Mouse (Mus musculus) MEL (cell line): ENCODE results near the gene Uqcc3. TPM values are rescaled to one million over a fixed set of nuclear protein-coding genes. Genes with fewer than 3 reads are reported as not detected.

ENCODE experiments used
- DNase-seq: peaks from one replicate; pipeline ENCODE4 v3.0.0; 2011; ENCODE audit warnings: low read depth, low spot score
- H3K27ac ChIP-seq: 2 replicates; pipeline ENCODE4 v1.5.1; 2012; ENCODE audit warnings: low read depth, mild to moderate bottlenecking, control low read depth, low read length, moderate library complexity; ENCODE audit not compliant: control insufficient read depth
- H3K27me3 ChIP-seq, 2 experiments: fragments of 150-350 bp in 1 of 2; sonication (generic) in 1 of 2; 2 replicates each; pipeline ENCODE4 v1.6.1; 2012; ENCODE audit warnings: low read length in 2 of 2, mild to moderate bottlenecking in 2 of 2, improper control_type of control experiment in 1 of 2, moderate library complexity in 1 of 2; ENCODE audit not compliant: insufficient read depth in 2 of 2, control insufficient read depth in 1 of 2
- H3K36me3 ChIP-seq, 2 experiments: 2 replicates each; pipeline ENCODE4 v1.6.1; 2012 to 2014; ENCODE audit warnings: low read length in 2 of 2, improper control_type of control experiment in 1 of 2, inconsistent platforms in 1 of 2, mild to moderate bottlenecking in 1 of 2; ENCODE audit not compliant: insufficient read depth in 2 of 2, control insufficient read depth in 1 of 2
- H3K4me1 ChIP-seq, 2 experiments: fragments of 150-350 bp in 1 of 2; sonication (generic) in 1 of 2; 2 replicates each; pipeline ENCODE4 v1.6.1; 2012; ENCODE audit warnings: low read length in 2 of 2, improper control_type of control experiment in 1 of 2, mild to moderate bottlenecking in 1 of 2; ENCODE audit not compliant: insufficient read depth in 2 of 2, control insufficient read depth in 1 of 2
- H3K4me3 ChIP-seq, 2 experiments: fragments of 150-350 bp in 1 of 2; sonication (generic) in 1 of 2; 2 replicates each; pipeline ENCODE4 v1.5.1; 2012; ENCODE audit warnings: low read depth in 2 of 2, low read length in 2 of 2, mild to moderate bottlenecking in 2 of 2, moderate library complexity in 2 of 2, control low read depth in 1 of 2, improper control_type of control experiment in 1 of 2; ENCODE audit not compliant: control insufficient read depth in 1 of 2, insufficient read depth in 1 of 2
- H3K79me2 ChIP-seq: 2 replicates; pipeline ENCODE4 v1.6.1; 2012; ENCODE audit warnings: mild to moderate bottlenecking, low read length, moderate library complexity; ENCODE audit not compliant: control insufficient read depth, poor library complexity, insufficient read depth
- H3K9ac ChIP-seq: 2 replicates; pipeline ENCODE4 v1.6.1; 2012; ENCODE audit warnings: low read depth, mild to moderate bottlenecking, control low read depth, low read length, moderate library complexity; ENCODE audit not compliant: control insufficient read depth, poor library complexity, severe bottlenecking
- H3K9me3 ChIP-seq: fragments of 150-350 bp; sonication (generic); replicated peaks from 2 replicates; pipeline ENCODE4 v1.6.1; 2012; ENCODE audit warnings: mild to moderate bottlenecking, low read length, improper control_type of control experiment, moderate library complexity; ENCODE audit not compliant: insufficient read depth
- CHD2 ChIP-seq: IDR thresholded peaks from 2 replicates; pipeline ENCODE4 v1.6.1; 2011; ENCODE audit warnings: low read length, improper control_type of control experiment
- E2F4 ChIP-seq: IDR thresholded peaks from 2 replicates; pipeline ENCODE4 v1.6.1; 2011; ENCODE audit warnings: low read depth, low read length, improper control_type of control experiment, borderline replicate concordance
- EP300 ChIP-seq, 2 experiments: IDR thresholded peaks; 2 replicates each; pipeline ENCODE4 v1.6.1; 2011; ENCODE audit warnings: improper control_type of control experiment in 2 of 2, low read length in 2 of 2, low read depth in 1 of 2, mild to moderate bottlenecking in 1 of 2
- ETS1 ChIP-seq: IDR thresholded peaks from 2 replicates; pipeline ENCODE4 v1.6.1; 2012; ENCODE audit warnings: low read depth, mild to moderate bottlenecking, inconsistent platforms, low read length, improper control_type of control experiment, moderate library complexity
- GATA1 ChIP-seq: IDR thresholded peaks from 2 replicates; pipeline ENCODE4 v1.6.1; 2011; ENCODE audit warnings: low read depth, low read length, improper control_type of control experiment
- MAZ ChIP-seq: IDR thresholded peaks from 2 replicates; pipeline ENCODE4 v1.6.1; 2012; ENCODE audit warnings: low read depth, mild to moderate bottlenecking, inconsistent platforms, low read length, improper control_type of control experiment
- MXI1 ChIP-seq: IDR thresholded peaks from 2 replicates; pipeline ENCODE4 v1.6.1; 2011; ENCODE audit warnings: mild to moderate bottlenecking, low read depth, low read length, improper control_type of control experiment
- MYB ChIP-seq: IDR thresholded peaks from 2 replicates; pipeline ENCODE4 v1.6.1; 2011; ENCODE audit warnings: mild to moderate bottlenecking, low read depth, low read length, improper control_type of control experiment
- MYC ChIP-seq: IDR thresholded peaks from 2 replicates; pipeline ENCODE4 v1.6.1; 2011; ENCODE audit warnings: low read depth, mild to moderate bottlenecking, low read length, improper control_type of control experiment, moderate library complexity
- NELFE ChIP-seq: IDR thresholded peaks from 2 replicates; pipeline ENCODE4 v1.6.1; 2011; ENCODE audit warnings: low read depth, low read length, improper control_type of control experiment
- POLR2AphosphoS2 ChIP-seq: IDR thresholded peaks from 2 replicates; pipeline ENCODE4 v1.6.1; 2011; ENCODE audit warnings: low read length, improper control_type of control experiment
- SMC3 ChIP-seq: IDR thresholded peaks from 2 replicates; pipeline ENCODE4 v1.6.1; 2011; ENCODE audit warnings: low read depth, low read length, improper control_type of control experiment
- TAL1 ChIP-seq: IDR thresholded peaks from 2 replicates; pipeline ENCODE4 v1.6.1; 2012; ENCODE audit warnings: mild to moderate bottlenecking, inconsistent platforms, low read length, moderate library complexity, mixed read lengths
- TCF12 ChIP-seq: IDR thresholded peaks from 2 replicates; pipeline ENCODE4 v1.6.1; 2014; ENCODE audit warnings: low read depth, mild to moderate bottlenecking, inconsistent platforms, low read length, improper control_type of control experiment, moderate library complexity
- USF2 ChIP-seq, 2 experiments: IDR thresholded peaks; 2 replicates each; pipeline ENCODE4 v1.6.1; 2011 to 2012; ENCODE audit warnings: improper control_type of control experiment in 2 of 2, low read length in 2 of 2, borderline replicate concordance in 1 of 2, inconsistent platforms in 1 of 2, low read depth in 1 of 2, mild to moderate bottlenecking in 1 of 2; ENCODE audit not compliant: insufficient read depth in 1 of 2
- ZC3H11A ChIP-seq: IDR thresholded peaks from 2 replicates; pipeline ENCODE4 v1.6.1; 2012; ENCODE audit warnings: low read depth, mild to moderate bottlenecking, inconsistent platforms, low read length, improper control_type of control experiment
- ZKSCAN1 ChIP-seq: IDR thresholded peaks from 2 replicates; pipeline ENCODE4 v1.6.1; 2012; ENCODE audit warnings: low read depth, mild to moderate bottlenecking, inconsistent platforms, low read length, improper control_type of control experiment, moderate library complexity
- ZNF384 ChIP-seq: IDR thresholded peaks from 2 replicates; pipeline ENCODE4 v1.6.1; 2012; ENCODE audit warnings: low read depth, mild to moderate bottlenecking, inconsistent platforms, low read length, improper control_type of control experiment
- polyA plus RNA-seq, 2 experiments: library from polyadenylated mRNA; stranded (reverse) in 1 of 2; unstranded in 1 of 2; fragments of >175 nt in 1 of 2; fragments of >200 nt in 1 of 2; gene quantifications; 2 replicates each; pipeline versions ENCODE4 v1.2.1 to v1.2.4; 2012; ENCODE audit warnings: low replicate concordance in 2 of 2, low read depth in 1 of 2; ENCODE audit not compliant: insufficient read length in 2 of 2, insufficient read depth in 1 of 2, missing spikeins in 1 of 2
- total RNA-seq: library from RNA; depleted of rRNA; stranded (reverse); fragments of 300-350 nt; gene quantifications from 2 replicates; pipeline ENCODE4 v1.2.3, GENCODE M21; 2012

Gene Uqcc3
- total and polyA plus RNA-seq, 3 experiments: 49.4 to 55.0 TPM; not detected in 1

DNA sequence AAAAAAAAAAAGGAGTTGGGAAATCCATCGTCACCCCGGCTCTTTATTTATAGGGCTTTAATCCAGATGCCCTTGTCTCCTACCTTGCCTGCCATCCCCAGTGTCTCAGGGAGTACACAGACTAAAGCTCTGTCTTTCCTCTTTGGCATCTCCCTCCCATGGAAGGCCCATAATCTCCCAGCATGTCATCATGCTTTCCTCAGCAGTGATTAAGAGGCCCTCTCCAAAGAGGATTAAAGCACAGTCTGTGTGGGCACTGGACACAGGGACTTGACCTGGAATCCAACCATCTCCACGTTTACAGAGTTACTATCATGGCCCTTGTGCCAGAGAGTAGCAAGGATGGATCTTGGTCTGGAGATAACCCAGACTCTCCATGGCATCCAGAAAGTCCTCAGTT is 2.9 kb upstream of the Uqcc3 start, which contains the start of the genes Lbhd1 and Gm49403:
Gene Lbhd1, plus strand, starts transcription at position 117 of the 400 bp plus-strand sequence.
Gene Gm49403, plus strand, starts transcription at position 315 of the 400 bp plus-strand sequence.
- H3K9ac ChIP-seq: no peak within 1 kb of the TSS

GRCm38 (mm10) chr19:8881034-8881392 is 290 bp upstream of the Uqcc3 start:
- DNase-seq: no peak
- 0 out of 2 replicates have a peak overlapping the region, but pooled peaks have one; percentile 3 for H3K27ac ChIP-seq
- peaks cover 0 to 6% of the 10 kb centered on the region in 2 experiments; a peak in 3 of 4 replicates for H3K36me3 ChIP-seq
- H3K9me3 ChIP-seq: no peaks in the 10 kb centered on the region
- H3K27me3 ChIP-seq: no peaks in the 10 kb centered on the region
- H3K4me1 ChIP-seq: 0 out of 4 replicates have a peak, but pooled peaks cover 0 to 2% of the 10 kb centered on the region in 2 experiments
- H3K4me3 ChIP-seq: peak overlapping the region; percentile 62 to 82
- H3K79me2 ChIP-seq: peaks cover 7% of the 10 kb centered on the region
- TF ChIP-seq SMC3 (no peak), ZNF384 (0 out of 2 replicates have a peak, but pooled peaks have one; percentile 4)
- TF ChIP-seq, all 39 proteins: peak for 1
- H3K9ac ChIP-seq: peak overlapping the region; percentile 77

More for the DNA sequence above, 2.9 kb upstream of the Uqcc3 start, which contains the start of the genes Lbhd1 and Gm49403:
- no peak for DNase-seq
- Histone ChIP-seq H3K27me3 (no peaks in the 10 kb centered on the region), H3K9me3 (no peaks in the 10 kb centered on the region), H3K4me1 (peaks cover 0 to 10% of the 10 kb centered on the region in 2 experiments; a peak in 1 of 4 replicates), H3K4me3 (no peak within 1 kb of the TSS), H3K36me3 (peaks cover 0 to 18% of the 10 kb centered on the region in 2 experiments; a peak in 2 of 4 replicates), H3K27ac (no peak within 1 kb of the TSS), H3K79me2 (peaks cover 14% of the 10 kb centered on the region)
- TF ChIP-seq E2F4: no peak
- TF ChIP-seq POLR2AphosphoS2: no peak
- no peak for TF ChIP-seq GATA1
- no peak for TF ChIP-seq MXI1
- no peak for TF ChIP-seq MAZ
- TF ChIP-seq NELFE: no peak
- no peak for TF ChIP-seq CHD2
- TF ChIP-seq ZC3H11A: no peak
- TF ChIP-seq EP300 (IDR thresholded peaks at IDR 0.05; ENCODE audit: low read depth in 1 of 2, low read length in 2 of 2): no peak
- TF ChIP-seq MYC: no peak
- TF ChIP-seq TCF12: no peak
- no peak for TF ChIP-seq USF2 (IDR thresholded peaks at IDR 0.05; ENCODE audit: borderline replicate concordance in 1 of 2, insufficient read depth in 1 of 2, low read depth in 1 of 2, low read length in 2 of 2)
- TF ChIP-seq ZKSCAN1: no peak
- TF ChIP-seq MYB: no peak
- TF ChIP-seq ETS1: no peak
- no peak for TF ChIP-seq ZNF384
- no peak for TF ChIP-seq TAL1
- TF ChIP-seq, all 39 proteins: peak for 0
